Mouse (Mus musculus) erythroblast, embryonic 14.5 days (primary cell): Measurements from ENCODE around the gene Syn3.

Experiments used
- GATA1 ChIP-seq: IDR thresholded peaks from 2 replicates; pipeline ENCODE4 v1.6.1; 2012; ENCODE audit warnings: low read length, inconsistent platforms, mixed read lengths
- TAL1 ChIP-seq: IDR thresholded peaks from 3 replicates; pipeline ENCODE4 v1.6.1; 2012; ENCODE audit warnings: low read length, inconsistent platforms, mixed read lengths

GRCm38 (mm10) chr10:86374061-86374460, 124.6 kb downstream of the Syn3 start:
- TF ChIP-seq GATA1: no peak
- no peak for TF ChIP-seq TAL1
